Mouse (Mus musculus): ENCODE data around the gene Cbx4. TPM values are rescaled to one million over a fixed set of nuclear protein-coding genes. Genes with fewer than 3 reads are reported as not detected.

Gene Cbx4
- polyA plus RNA-seq, 1 experiment from 2014 or later, result 9.9 TPM

DNA sequence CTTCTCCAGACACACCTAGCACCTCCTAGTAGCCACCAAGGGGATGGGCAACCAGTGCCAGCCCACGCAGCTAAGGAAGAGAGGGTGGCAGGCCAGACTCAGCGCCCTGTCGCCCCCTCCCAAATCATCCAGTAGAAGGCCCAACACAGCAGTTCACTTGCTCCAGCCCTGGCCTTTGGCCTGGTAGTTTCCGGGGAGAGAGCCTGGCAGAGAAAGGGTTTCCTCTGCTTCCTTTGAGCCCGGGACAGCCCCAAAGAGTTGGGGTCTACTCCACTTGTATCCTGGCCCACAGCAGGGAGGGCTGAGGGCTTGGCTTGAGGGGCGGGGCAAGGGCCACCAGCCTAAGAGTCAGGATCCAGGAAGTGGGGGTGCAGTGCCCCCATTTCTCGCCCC lies 6.6 kb downstream of the Cbx4 start:
- Histone ChIP-seq H3K9ac (replicated peaks; ENCODE audit: low read length) (peak overlapping the region; percentile 42), H3K4me3 (ENCODE audit: low read length) (no peak overlapping the region), H3K27me3 (ENCODE audit: insufficient read depth, low read length) (peaks cover 25% of the 10 kb centered on the region), H3K36me3 (ENCODE audit: insufficient read depth, low read length) (peaks cover 20% of the 10 kb centered on the region), H3K4me1 (ENCODE audit: insufficient read depth, low read length) (peaks cover 60% of the 10 kb centered on the region), H3K27ac (ENCODE audit: low read length) (peak overlapping the region; percentile 25; the same call in 1 of the 2 replicates), H3K9me3 (ENCODE audit: low read length) (no peaks in the 10 kb centered on the region), H3K4me2 (replicated peaks; ENCODE audit: low read depth, low read length) (peak overlapping the region; percentile 35; the same call in 1 of the 2 replicates)
- WGBS, result 52% methylated on average over 7 of the region's 7 CpGs
- ATAC-seq (ENCODE audit: low FRiP score, low TSS enrichment), result no peak

DNA sequence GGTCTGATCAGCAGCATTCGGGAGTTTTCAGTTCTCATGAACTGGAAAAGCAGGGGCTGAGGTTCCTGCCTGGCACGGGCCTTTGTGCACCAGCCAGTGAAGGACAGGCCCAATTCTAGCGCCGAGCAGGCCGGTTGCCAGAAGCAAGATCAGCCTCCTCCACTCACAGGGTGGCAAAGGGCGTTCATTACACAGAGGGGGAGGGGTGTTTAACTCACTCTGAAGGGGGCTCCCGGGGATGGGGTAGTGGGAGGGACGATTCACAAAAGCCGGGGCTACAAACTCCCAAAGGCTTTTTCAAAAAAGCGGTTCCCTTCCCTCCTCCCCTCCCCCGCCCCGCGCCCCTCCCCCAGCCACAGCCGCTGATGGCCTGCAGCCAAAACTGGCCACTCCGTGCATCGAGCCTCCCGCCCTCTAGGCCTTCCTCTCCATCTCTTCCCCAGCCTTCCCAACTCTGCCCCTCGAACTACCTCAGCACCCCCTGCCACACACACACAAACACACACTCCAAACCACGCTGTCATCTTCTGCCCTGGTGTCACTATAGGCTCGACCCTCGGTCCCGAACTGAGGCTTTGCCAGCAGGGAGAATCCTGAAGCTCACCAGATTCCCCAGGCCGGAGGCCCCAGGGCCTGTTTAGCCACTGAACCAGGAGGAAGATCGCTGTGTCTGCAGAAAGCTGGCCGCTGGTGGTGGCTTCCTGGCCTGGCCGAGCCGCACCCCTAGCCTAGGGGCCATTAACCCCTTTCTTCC lies 7.2 kb downstream of the Cbx4 start:
- Histone ChIP-seq H3K4me1 (ENCODE audit: insufficient read depth, low read length) (peaks cover 54% of the 10 kb centered on the region), H3K36me3 (ENCODE audit: insufficient read depth, low read length) (peaks cover 20% of the 10 kb centered on the region), H3K9me3 (ENCODE audit: low read length) (no peaks in the 10 kb centered on the region), H3K27me3 (ENCODE audit: insufficient read depth, low read length) (peaks cover 25% of the 10 kb centered on the region), H3K4me2 (replicated peaks; ENCODE audit: low read depth, low read length) (peak overlapping the region; percentile 35), H3K27ac (ENCODE audit: low read length) (peak overlapping the region; percentile 25; the same call in 1 of the 2 replicates), H3K9ac (replicated peaks; ENCODE audit: low read length) (peak overlapping the region; percentile 42), H3K4me3 (ENCODE audit: low read length) (no peak overlapping the region)
- WGBS, result 5% methylated on average over 26 of the region's 27 CpGs
- ATAC-seq (ENCODE audit: low FRiP score, low TSS enrichment), result 0 out of 2 replicates have a peak, but pooled peaks have one; percentile 33

DNA sequence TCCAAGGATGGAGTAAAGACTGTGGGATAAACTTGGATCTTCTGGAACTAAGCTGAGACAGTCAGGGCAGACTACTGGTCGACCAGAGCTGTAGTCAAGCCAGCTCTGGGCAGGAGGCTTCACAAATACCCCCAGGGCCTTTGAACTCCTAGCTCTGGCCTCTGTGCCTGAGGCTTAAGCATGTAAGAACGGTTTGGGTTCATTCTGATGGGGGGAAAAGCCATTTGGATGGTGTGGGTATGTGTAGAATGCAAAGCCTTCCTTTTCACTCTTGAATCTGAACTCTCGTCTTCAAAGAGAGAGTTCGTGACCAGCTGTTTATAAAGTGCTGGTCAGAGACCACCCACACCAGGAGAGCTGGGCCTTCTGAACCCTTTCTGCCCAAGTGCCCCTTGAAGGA lies 8.3 kb downstream of the Cbx4 start:
- WGBS, result 84% methylated on average over 4 of the region's 4 CpGs
- Histone ChIP-seq H3K4me1 (ENCODE audit: insufficient read depth, low read length) (peaks cover 43% of the 10 kb centered on the region), H3K4me2 (replicated peaks; ENCODE audit: low read depth, low read length) (no peak overlapping the region), H3K27me3 (ENCODE audit: insufficient read depth, low read length) (peaks cover 25% of the 10 kb centered on the region), H3K9ac (replicated peaks; ENCODE audit: low read length) (no peak overlapping the region), H3K27ac (ENCODE audit: low read length) (no peak overlapping the region), H3K9me3 (ENCODE audit: low read length) (no peaks in the 10 kb centered on the region), H3K4me3 (ENCODE audit: low read length) (no peak overlapping the region), H3K36me3 (ENCODE audit: insufficient read depth, low read length) (peaks cover 20% of the 10 kb centered on the region)
- ATAC-seq (ENCODE audit: low FRiP score, low TSS enrichment), result no peak

DNA sequence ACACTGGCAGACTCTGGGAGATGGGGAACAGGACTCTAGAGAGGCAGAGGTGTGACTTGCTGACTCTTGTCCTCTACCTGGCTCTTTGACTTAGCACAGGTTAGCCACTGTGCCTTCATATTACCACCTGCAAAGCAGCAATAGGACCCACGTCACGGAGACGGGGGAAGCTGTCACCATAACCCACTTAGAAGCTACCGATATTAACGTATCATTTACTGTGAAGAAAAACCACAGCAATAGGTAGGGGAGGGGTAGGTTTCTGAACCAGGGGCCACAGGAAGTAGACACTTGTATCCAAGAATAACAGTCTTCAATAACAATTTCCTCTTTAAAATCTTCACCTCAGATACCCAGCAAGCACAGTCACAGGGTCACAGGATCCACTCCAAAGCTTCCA lies 10.2 kb downstream of the Cbx4 start:
- no peak overlapping the region for H3K27ac ChIP-seq (ENCODE audit: low read length)
- no peaks in the 10 kb centered on the region for H3K9me3 ChIP-seq (ENCODE audit: low read length)
- H3K4me1 ChIP-seq (ENCODE audit: insufficient read depth, low read length), result peaks cover 25% of the 10 kb centered on the region
- H3K4me2 ChIP-seq (replicated peaks; ENCODE audit: low read depth, low read length), result no peak overlapping the region
- WGBS, result 92% methylated on average over 5 of the region's 5 CpGs
- peaks cover 4% of the 10 kb centered on the region for H3K36me3 ChIP-seq (ENCODE audit: insufficient read depth, low read length)
- ATAC-seq (ENCODE audit: low FRiP score, low TSS enrichment), result no peak
- no peak overlapping the region for H3K9ac ChIP-seq (replicated peaks; ENCODE audit: low read length)
- no peak overlapping the region for H3K4me3 ChIP-seq (ENCODE audit: low read length)
- peaks cover 5% of the 10 kb centered on the region for H3K27me3 ChIP-seq (ENCODE audit: insufficient read depth, low read length)

GRCm38 (mm10) chr11:119073876-119074433 lies 12.1 kb downstream of the Cbx4 start:
- Histone ChIP-seq H3K27me3 (ENCODE audit: insufficient read depth, low read length) (no peaks in the 10 kb centered on the region), H3K36me3 (ENCODE audit: insufficient read depth, low read length) (no peaks in the 10 kb centered on the region), H3K9me3 (ENCODE audit: low read length) (no peaks in the 10 kb centered on the region), H3K4me2 (replicated peaks; ENCODE audit: low read depth, low read length) (no peak overlapping the region), H3K4me3 (ENCODE audit: low read length) (no peak overlapping the region), H3K4me1 (ENCODE audit: insufficient read depth, low read length) (peaks cover 10% of the 10 kb centered on the region), H3K9ac (replicated peaks; ENCODE audit: low read length) (no peak overlapping the region), H3K27ac (ENCODE audit: low read length) (no peak overlapping the region)
- ATAC-seq (ENCODE audit: low FRiP score, low TSS enrichment), result no peak
- 63% methylated on average over 6 of the region's 6 CpGs for WGBS

DNA sequence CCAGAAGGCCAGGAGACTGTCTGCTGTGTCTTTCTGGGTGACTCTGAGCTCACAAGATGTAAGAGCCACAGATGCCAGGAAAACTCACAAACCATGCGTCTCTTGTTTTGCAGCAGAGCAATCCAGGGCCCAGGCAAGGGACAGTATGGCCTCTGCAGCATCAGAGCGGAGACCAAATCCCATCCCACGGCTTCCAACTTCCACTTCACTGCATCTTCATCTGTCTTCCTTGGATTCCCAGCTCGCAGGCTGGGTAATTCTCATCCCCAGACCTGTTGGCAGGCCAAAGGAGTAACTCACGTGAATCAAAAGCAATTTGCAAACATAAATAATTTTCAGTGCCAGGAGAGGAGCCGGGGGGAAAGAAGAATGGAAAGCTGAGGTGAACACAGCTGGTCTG lies 13.0 kb downstream of the Cbx4 start:
- no peaks in the 10 kb centered on the region for H3K27me3 ChIP-seq (ENCODE audit: insufficient read depth, low read length)
- peaks cover under 1% of the 10 kb centered on the region; the same call in 1 of the 2 replicates for H3K4me1 ChIP-seq (ENCODE audit: insufficient read depth, low read length)
- no peak overlapping the region for H3K27ac ChIP-seq (ENCODE audit: low read length)
- H3K9ac ChIP-seq (replicated peaks; ENCODE audit: low read length), result no peak overlapping the region
- 54% methylated on average over 6 of the region's 6 CpGs for WGBS
- H3K4me2 ChIP-seq (replicated peaks; ENCODE audit: low read depth, low read length), result no peak overlapping the region
- H3K36me3 ChIP-seq (ENCODE audit: insufficient read depth, low read length), result no peaks in the 10 kb centered on the region
- no peak overlapping the region for H3K4me3 ChIP-seq (ENCODE audit: low read length)
- no peak for ATAC-seq (ENCODE audit: low FRiP score, low TSS enrichment)
- no peaks in the 10 kb centered on the region for H3K9me3 ChIP-seq (ENCODE audit: low read length)

DNA sequence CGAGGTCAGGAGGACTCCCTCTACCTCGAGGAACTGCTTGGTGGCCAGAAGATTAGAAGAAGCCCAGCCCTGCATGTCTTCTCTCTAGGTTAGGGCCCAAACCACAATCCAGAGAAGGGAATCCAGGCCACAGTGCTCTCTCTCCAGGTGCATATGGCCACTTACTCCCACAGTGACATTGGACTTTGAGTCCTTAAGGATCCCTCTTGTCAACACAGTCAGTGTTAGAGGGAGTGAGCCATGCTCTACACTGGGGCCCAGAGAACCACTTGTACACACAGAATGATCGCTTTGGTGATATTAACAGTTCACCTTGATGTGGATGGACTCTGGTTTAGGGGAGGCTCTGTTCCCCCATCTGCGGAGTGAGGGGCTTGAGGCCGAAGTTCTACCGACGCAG lies 13.8 kb downstream of the Cbx4 start:
- no peak overlapping the region for H3K4me3 ChIP-seq (ENCODE audit: low read length)
- ATAC-seq (ENCODE audit: low FRiP score, low TSS enrichment), result no peak
- 83% methylated on average over 7 of the region's 7 CpGs for WGBS
- no peaks in the 10 kb centered on the region for H3K4me1 ChIP-seq (ENCODE audit: insufficient read depth, low read length)
- no peak overlapping the region for H3K9ac ChIP-seq (replicated peaks; ENCODE audit: low read length)
- no peak overlapping the region for H3K27ac ChIP-seq (ENCODE audit: low read length)
- H3K36me3 ChIP-seq (ENCODE audit: insufficient read depth, low read length), result no peaks in the 10 kb centered on the region
- no peaks in the 10 kb centered on the region for H3K27me3 ChIP-seq (ENCODE audit: insufficient read depth, low read length)
- H3K9me3 ChIP-seq (ENCODE audit: low read length), result no peaks in the 10 kb centered on the region
- H3K4me2 ChIP-seq (replicated peaks; ENCODE audit: low read depth, low read length), result no peak overlapping the region

- Histone ChIP-seq H3K9ac (replicated peaks; ENCODE audit: low read length) (no peak overlapping the region), H3K4me2 (replicated peaks; ENCODE audit: low read depth, low read length) (no peak overlapping the region), H3K9me3 (ENCODE audit: low read length) (0 out of 2 replicates have a peak, but pooled peaks cover 2% of the 10 kb centered on the region), H3K36me3 (ENCODE audit: insufficient read depth, low read length) (no peaks in the 10 kb centered on the region), H3K27me3 (ENCODE audit: insufficient read depth, low read length) (peaks cover 24% of the 10 kb centered on the region), H3K4me3 (ENCODE audit: low read length) (no peak overlapping the region), H3K4me1 (ENCODE audit: insufficient read depth, low read length) (no peaks in the 10 kb centered on the region), H3K27ac (ENCODE audit: low read length) (no peak overlapping the region)
- 78% methylated on average over 8 of the region's 8 CpGs for WGBS
- no peak for ATAC-seq (ENCODE audit: low FRiP score, low TSS enrichment)
Measured at GRCm38 (mm10) chr11:119066841-119067240, 19.2 kb downstream of the Cbx4 start.

DNA sequence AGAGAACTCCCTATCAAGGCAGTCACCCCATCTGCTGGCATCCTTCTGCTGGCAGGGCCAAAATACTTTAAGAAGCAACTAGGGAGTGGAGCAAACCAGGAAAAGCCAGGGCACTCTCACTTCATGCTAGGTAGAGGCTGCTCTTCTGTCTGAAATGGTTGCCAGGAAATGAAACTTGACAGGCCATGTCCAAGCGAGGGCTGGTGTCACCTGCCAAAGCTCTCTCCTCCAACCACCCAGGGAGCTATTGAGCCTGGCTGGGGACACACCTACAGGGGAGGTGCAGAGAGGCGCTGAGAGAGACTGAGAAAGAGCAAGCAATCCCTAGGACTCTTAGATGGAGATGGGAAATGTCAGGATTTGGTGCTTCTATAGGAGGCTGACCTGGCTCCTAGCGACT lies 26.8 kb downstream of the Cbx4 start:
- ATAC-seq (ENCODE audit: low FRiP score, low TSS enrichment), result no peak
- WGBS, result 8% methylated on average over 3 of the region's 3 CpGs
- no peak overlapping the region for H3K9ac ChIP-seq (replicated peaks; ENCODE audit: low read length)

More for the DNA sequence above, 26.8 kb downstream of the Cbx4 start:
- H3K9me3 ChIP-seq (ENCODE audit: low read length), result 0 out of 2 replicates have a peak, but pooled peaks cover 3% of the 10 kb centered on the region
- H3K4me2 ChIP-seq (replicated peaks; ENCODE audit: low read depth, low read length), result no peak overlapping the region
- peaks cover 34% of the 10 kb centered on the region for H3K4me1 ChIP-seq (ENCODE audit: insufficient read depth, low read length)
- H3K4me3 ChIP-seq (ENCODE audit: low read length), result no peak overlapping the region
- H3K27me3 ChIP-seq (ENCODE audit: insufficient read depth, low read length), result peaks cover 82% of the 10 kb centered on the region
- no peak overlapping the region for H3K27ac ChIP-seq (ENCODE audit: low read length)
- H3K36me3 ChIP-seq (ENCODE audit: insufficient read depth, low read length), result no peaks in the 10 kb centered on the region

Data from kidney, embryonic 16.5 days (tissue).